Mouse (Mus musculus) adrenal gland, postnatal 25 days (tissue): Measurements from ENCODE around the gene Gm49486. TPM values are rescaled to one million over a fixed set of nuclear protein-coding genes. Genes with fewer than 3 reads are reported as not detected.
A peak's percentile ranks its signal among the peaks of the same experiment; 100 is the strongest.

Experiments
- DNase-seq: peaks from one replicate; pipeline ENCODE4 v3.0.0; 2021; ENCODE audit warnings: mixed read lengths
- total RNA-seq: library from RNA; stranded (reverse); gene quantifications from 2 replicates; pipeline ENCODE4 v1.2.3, GENCODE M21; 2021

Gene Gm49486
- total RNA-seq, 1 experiment from 2014 or later, result not detected

DNA sequence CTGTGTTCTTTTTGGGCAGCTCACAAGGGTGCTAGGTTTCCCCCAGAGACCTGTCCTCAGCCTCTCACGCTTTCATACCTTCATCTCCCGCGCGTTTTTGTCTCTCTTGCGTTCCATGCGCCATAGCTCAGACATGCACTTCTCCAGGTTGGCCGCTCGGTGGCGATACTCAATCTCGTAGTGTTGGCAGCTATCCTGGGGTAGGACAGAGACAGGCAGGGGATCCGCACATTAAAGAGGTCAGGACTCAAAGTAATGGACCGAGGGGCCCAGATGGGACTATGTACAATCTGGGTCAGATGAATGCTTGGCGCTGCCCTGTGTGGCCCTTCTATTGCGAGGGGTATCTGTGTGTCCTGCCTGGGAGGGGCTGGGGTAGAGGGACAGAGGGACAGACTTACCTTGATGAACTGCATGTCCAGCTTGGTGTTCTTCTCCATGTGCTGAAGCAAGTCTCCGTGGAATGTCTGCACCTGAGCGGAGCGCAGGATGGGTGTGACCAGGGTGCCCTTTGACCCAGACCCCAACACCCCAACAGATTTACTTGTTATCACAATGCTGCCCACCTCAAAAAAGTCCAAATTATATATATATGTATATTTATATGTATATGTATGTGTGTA lies 42.0 kb downstream of the Gm49486 start:
- DNase-seq, result peak; percentile 39

DNA sequence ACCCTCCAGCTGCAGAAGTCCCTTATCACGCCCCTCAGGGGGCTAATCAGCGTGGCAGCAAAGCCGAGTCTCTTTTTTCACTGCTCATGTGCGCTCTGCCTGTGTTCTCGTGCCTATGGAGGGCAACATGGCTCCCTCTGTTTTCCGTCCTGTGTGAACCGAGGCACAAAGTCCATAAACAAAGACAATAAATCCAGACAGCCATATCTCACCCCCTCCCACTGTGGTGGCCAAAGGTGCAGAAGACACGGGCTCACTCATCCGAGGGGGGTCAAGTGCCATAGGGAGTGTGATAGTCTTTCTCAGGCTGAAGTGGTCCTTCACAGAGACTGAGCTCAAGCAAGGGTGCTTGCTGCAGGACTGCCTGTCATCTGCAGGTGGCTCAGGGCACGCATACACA lies 43.8 kb downstream of the Gm49486 start:
- DNase-seq, result no peak

DNA sequence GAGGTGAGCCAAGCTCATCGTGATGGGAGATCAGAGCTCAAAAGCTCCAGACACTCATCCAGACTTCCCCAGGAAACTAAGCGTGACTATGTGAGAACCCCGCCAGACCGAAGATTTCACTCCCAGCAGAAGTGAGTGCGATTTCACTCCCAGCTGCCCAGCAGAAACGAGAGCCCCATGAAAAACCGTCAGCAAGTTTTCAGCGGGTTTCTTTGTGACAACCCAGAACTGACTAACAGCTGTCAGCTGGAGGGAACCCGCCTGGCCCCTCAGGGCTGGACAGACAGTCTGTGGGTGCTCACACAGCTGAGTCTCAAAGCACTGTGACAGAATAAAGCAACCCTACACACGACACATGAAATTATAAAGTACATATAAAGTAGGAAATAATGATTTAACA lies 48.5 kb downstream of the Gm49486 start:
- no peak for DNase-seq

DNA sequence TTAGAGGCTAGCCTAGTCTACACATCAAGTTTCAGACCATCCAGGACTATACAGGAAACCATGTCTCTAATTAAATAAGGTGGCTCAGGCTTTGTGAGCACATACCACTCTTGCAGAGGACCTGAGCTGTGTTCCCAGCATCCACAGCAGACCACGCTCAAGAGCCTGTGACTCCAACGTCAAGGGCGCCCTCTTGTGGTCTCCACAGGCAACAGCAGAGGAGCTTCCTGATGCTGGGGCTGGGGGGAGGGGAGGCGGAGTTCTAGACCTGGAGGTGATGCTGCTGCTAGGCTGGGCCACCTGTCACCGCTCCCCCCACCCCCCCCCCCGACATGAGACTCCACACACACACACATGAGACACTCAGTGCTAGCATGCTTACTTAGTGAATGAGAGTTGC lies 51.0 kb downstream of the Gm49486 start:
- DNase-seq, result no peak

GRCm38 (mm10) chr15:79280850-79281249 lies 51.7 kb downstream of the Gm49486 start:
- no peak for DNase-seq

DNA sequence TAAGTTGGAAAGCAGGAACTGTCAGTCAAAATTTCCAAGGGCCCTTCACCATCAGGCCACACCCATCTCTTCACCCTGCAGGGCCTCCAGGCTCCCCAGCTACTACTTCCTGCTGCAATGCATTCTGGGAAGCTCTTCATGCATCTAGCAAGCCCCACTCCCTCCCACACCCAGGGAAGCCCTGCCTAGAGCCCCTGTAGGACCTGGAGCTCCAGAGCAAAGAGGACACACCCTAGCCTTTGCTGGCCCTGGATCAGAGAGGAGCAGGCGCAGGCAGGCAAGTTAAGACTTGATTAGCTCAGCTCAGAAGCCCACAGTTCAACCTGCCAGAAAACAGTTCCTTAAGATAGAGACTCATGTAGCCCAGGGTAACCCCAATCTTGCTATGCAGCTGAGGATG lies 52.2 kb downstream of the Gm49486 start:
- no peak for DNase-seq

DNA sequence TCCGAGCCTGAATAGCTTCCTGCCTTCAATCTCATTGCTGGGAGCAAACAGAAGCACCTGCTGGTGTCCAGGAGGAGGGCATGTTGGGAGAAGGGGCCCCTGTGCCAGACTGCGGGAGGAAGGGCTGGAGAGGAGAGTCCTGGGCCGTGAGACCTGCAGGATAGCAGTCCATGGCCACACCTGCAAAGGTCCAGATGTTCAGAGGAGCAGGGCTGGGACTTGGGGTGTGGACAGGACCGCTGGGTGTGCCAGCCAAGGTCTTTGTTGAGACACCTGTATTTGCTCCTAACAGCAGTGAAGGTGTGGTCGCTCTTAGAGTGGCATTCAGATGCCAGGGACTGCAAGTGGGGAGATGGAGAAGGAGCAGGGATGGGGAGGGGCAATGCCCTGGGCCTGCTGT lies 53.2 kb downstream of the Gm49486 start:
- DNase-seq, result no peak

DNA sequence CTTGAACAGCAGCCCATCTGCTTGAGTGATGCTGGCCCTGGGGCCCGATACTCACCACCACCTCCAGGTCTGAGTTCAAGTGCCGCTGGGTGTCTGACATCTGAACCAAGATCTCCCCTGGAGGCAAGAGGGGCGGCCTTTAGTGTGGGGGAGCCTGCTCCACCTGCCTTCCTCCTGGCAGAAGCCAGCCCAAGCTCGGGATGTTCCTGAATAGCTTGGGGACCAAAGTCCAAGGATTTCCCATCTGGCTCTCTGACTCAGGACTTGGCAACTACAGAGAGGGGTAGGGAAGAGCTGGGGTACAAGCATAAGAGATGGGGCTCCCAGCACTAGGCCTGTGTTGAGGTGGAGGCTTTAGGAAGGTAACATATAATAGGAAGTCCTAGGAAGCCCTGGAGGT lies 54.2 kb downstream of the Gm49486 start:
- no peak for DNase-seq

DNA sequence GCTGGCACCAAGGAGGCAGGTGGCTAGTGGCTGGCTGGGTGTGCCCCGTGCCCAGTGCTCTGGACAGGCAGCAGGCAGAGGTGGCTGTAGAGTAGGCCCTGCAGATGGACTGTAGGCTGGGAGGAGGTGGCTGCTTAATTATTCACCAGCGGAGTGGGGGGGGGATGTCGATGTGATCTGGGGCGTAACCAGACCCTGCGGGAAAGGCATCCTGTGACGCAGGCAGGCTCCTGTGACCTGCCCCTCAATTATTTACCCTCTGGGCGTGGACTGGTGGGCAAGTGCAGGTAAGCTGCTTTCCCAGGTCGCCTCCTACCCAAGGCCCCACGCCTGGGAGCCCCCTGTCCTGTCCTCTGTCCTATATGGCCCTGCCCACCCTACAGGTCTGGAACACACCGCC lies 56.2 kb downstream of the Gm49486 start, which contains the start of gene Baiap2l2:
Gene Baiap2l2, minus strand, starts transcription at position 139 of the 400 bp plus-strand sequence.
- DNase-seq, result no peak

DNA sequence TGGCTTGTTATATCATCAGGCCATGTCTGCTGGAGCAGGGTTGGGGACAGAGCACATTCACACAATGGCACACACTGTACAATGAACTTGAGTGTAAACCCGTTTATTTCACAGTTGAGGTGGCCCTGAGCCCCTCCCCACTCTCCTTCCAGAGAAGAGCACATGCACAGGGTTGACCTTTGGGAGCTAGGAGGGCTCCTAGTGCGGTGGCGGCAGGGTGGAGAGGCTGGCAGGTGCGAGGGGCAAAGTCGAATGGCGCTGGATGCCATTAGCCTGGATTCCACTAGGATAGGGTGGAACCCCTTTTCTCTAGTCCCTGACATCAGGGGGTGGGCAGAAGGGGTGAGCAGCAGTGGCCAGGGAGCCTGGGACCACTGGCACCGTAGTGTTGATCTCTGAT lies 57.0 kb downstream of the Gm49486 start:
- no peak for DNase-seq

DNA sequence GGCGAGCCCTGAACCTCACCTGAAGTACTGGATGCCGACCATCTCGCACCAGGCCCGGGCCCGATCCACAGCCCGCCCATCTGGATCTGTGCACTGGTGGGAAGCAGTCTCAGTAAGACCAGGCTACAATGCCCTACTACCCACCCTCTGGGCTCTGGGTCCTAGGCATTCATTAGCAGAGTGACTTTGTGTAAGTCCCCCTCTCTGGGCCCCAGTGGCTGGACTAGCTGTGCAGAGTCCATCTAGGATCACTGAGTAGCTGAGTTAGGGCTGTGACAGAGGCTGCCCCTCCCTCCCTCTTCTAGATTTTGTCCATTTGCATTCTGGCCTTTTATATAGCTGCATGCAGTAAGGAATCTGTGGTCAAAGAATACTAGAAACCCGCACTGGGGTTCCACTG lies 57.9 kb downstream of the Gm49486 start:
- no peak for DNase-seq

DNA sequence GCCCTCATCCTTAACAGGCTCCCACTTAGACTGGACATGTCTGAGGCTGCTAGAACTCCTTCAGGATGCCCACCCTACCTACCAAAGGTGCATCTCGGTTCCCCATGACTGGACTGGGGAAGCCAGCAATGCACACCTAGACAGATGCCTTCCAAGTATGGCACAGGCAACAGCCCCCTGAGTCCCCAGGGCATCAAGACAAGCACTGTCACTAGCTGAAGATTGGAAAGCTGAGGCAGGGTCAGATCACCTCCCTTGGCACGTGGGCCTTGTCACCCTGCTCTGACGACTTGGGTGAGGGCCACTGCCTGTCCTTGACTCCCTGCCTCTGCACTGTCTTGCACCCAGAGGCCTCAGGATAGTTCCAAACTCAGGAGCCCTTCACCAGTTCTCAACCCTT lies 59.2 kb downstream of the Gm49486 start:
- DNase-seq, result no peak

- no peak for DNase-seq
These were observed 60.2 kb downstream of the Gm49486 start for GRCm38 (mm10) chr15:79289441-79289840.

DNA sequence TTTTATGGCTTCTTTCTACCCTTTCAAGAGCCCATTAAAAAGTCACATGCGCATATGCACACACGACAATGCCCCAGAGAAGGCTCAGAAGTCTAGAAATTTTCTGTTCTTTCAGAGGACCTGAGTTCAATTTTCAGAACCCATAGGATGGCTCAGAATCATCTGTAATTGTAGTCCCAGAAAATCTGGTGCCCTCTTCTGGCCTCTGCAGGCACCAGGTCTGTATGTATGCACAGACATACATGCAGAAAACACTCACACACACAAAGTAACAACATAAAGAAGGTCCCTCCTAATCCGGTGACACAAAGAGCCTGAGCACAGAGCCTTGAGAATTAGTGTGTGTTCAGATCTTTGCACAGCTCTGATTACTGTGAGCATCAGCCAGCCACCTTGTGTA lies 61.1 kb downstream of the Gm49486 start:
- DNase-seq, result no peak

DNA sequence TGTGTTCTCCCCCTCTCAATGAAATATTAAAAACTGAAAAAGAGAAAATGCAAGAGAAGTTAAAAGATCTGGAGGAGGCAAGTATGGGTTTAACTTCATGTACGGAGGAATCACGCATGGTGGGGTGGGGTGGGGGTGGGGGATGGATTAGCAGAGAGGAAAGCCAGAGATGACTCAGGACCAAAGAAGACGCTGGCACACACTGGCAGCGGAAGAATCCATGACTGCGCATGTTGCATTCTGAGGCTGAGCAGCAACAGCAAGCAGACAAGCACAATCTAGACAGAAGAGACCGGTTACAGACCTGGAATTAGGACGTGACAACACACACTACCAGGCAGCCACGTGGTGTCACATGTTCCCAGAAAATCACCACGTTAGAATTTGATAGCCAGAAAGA lies 63.6 kb downstream of the Gm49486 start:
- no peak for DNase-seq

- no peak for DNase-seq
These were observed 69.4 kb downstream of the Gm49486 start for GRCm38 (mm10) chr15:79298553-79298952.

DNA sequence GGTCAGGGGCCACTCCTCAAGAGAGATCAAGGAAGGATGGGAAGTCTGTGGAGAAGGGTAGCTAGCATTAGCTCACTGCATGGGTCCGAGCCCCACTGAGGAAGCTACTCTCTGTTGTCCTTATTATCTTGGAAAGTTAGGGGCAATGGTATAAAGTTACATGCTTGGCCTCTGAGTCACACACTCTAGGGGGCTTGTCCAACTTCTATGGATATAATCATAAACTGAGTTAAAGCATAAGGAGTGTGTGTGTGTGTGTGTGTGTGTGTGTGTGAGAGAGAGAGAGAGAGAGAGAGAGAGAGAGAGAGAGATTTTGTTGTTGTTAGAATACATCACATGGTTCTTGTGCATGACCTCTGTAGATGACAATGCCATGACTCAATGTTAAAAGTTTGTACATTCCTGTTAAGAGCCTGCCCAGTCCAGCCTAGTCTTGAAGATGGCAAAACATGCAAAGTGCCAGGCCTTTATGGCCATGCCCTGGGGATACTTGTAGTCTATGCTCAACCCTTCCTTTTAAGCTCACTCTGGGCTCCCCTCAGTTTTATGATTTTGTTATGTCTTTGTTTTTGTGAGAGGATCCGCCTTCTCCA lies 70.5 kb downstream of the Gm49486 start:
- no peak for DNase-seq

DNA sequence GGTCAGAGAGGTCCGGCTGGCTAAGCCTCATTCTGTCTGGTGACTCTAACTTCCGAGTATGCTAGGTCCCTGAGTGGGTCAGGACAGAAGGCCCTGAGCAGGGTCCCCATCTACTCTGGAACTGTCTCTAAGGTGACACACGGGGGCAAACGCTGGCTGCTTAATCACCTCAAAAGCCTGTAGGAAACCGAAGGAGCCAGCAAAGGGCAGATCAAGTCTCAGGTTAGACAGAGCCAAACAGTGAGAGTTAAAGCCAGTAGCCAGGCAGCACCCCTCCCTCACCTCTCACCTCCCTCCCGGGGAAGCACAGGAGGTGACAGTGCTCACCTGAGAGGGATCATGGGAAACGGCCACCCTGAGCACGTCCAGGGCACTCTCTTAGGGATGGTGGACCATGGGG lies 74.5 kb downstream of the Gm49486 start:
- no peak for DNase-seq

DNA sequence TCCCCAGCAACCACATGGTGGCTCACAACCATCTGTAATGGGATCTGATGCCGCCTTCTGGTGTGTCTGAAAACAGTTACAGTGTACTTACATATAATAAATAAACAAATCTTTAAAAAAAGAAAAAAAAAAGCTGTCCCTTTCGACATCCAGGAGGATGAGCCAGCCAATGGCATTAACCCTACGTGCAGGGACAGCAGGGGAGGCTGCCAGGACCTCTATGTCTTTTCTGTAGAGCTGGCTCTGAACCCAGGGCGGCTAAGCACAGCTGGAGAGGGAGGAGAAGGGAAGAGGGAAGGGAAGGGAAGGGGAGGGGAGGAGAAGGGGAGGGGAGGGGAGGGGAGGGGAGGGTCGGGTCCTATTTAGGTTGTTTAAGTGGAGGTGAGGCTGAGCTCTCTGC lies 75.6 kb downstream of the Gm49486 start:
- DNase-seq, result no peak

DNA sequence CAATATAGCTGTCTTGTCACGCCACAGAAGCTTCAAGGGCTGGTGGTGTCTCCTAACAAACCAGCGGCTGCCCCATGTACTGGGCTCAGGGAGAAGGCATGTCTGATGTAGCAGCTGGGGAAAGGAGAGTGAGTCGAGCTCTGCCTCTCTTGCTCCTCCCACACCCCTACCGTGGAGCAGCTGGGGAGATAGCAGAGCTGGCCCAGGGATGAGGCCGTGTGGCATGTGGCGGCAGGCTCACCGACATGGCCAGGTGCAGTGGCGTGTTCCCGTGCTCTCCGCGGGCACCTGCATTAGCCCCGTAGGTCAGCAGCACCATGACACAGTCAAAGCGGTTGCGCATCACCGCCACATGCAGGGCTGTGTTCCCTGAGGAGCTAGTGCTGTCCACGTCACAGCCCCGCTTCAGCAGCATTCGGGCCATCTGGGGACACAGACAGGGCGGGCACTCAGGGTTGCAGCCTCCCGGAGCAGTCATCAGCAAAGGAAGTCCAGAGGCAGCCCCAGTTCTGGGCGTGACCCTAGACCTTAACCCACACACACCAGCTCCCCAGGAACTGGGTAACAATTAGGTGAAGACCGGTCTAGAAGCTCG lies 76.9 kb downstream of the Gm49486 start:
- no peak for DNase-seq
